Mouse (Mus musculus) gastrocnemius, adult 18-20 months (tissue): ENCODE data around the gene Stoml3. TPM values are rescaled to one million over a fixed set of nuclear protein-coding genes. Genes with fewer than 3 reads are reported as not detected.

Source experiments
- DNase-seq: peaks from one replicate; pipeline ENCODE4 v3.0.0; 2021; ENCODE audit warnings: low spot score
- total RNA-seq, 2 experiments: library from RNA; stranded (reverse); gene quantifications; 2 replicates each; pipeline ENCODE4 v1.2.3; 2021

Gene Stoml3
- total RNA-seq, 2 experiments from 2014 or later = not detected

GRCm38 (mm10) chr3:53478419-53479046, 9.9 kb upstream of the Stoml3 start:
- DNase-seq = no peak

- no peak for DNase-seq
Observed at GRCm38 (mm10) chr3:53483414-53484059, 4.9 kb upstream of the Stoml3 start.

- no peak for DNase-seq
Observed at GRCm38 (mm10) chr3:53486561-53486960, 1.9 kb upstream of the Stoml3 start.

GRCm38 (mm10) chr3:53486996-53487576, 1.4 kb upstream of the Stoml3 start:
- no peak for DNase-seq

GRCm38 (mm10) chr3:53498351-53498905, 10.0 kb downstream of the Stoml3 start:
- DNase-seq = no peak

- no peak for DNase-seq
Observed at GRCm38 (mm10) chr3:53502428-53502827, 14.0 kb downstream of the Stoml3 start.

GRCm38 (mm10) chr3:53513096-53513495, 24.6 kb downstream of the Stoml3 start:
- no peak for DNase-seq

- no peak for DNase-seq
Observed at GRCm38 (mm10) chr3:53514221-53515065, 26.0 kb downstream of the Stoml3 start.

GRCm38 (mm10) chr3:53522794-53523193, 34.3 kb downstream of the Stoml3 start:
- no peak for DNase-seq

GRCm38 (mm10) chr3:53525737-53526136, 37.3 kb downstream of the Stoml3 start:
- DNase-seq = peak; percentile 34

- no peak for DNase-seq
Observed at GRCm38 (mm10) chr3:53530305-53530704, 41.9 kb downstream of the Stoml3 start.

GRCm38 (mm10) chr3:53532091-53532490, 43.6 kb downstream of the Stoml3 start:
- DNase-seq = no peak

- no peak for DNase-seq
Observed at GRCm38 (mm10) chr3:53552691-53553090, 64.2 kb downstream of the Stoml3 start.

GRCm38 (mm10) chr3:53555031-53555952, 66.8 kb downstream of the Stoml3 start:
- no peak for DNase-seq

- no peak for DNase-seq
Observed at GRCm38 (mm10) chr3:53557388-53558214, 69.1 kb downstream of the Stoml3 start.
